Mouse (Mus musculus): ENCODE measurements around the gene Rab8b.
"Not testable (repeated sequence)": the region's sequence is repeated elsewhere in the genome, so short reads cannot be mapped to it uniquely, and the experiment has no call there.

Gene Rab8b

GRCm38 (mm10) chr9:66886818-66887217 is 32.7 kb downstream of the Rab8b start:
- no peak for DNase-seq

DNA sequence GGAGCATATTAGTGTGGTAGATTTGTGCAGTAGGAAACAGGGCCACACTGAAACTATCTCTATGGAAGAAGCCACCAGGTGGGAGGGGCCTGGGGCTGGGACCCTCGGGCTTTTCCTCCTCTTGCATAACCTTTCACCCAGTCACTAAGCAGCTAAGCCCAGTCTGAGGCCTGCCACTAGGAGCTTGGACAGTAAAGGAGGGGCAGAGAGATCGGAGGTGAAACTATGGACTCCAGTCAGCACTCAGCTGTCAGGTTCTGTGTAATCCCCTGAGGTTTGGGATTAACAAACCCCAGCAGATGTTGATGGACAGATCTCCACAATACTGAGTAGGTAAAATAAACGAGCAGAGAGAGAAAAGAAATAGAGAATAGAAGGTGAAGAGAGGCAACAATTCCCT is 33.1 kb downstream of the Rab8b start:
- no peak for DNase-seq

DNA sequence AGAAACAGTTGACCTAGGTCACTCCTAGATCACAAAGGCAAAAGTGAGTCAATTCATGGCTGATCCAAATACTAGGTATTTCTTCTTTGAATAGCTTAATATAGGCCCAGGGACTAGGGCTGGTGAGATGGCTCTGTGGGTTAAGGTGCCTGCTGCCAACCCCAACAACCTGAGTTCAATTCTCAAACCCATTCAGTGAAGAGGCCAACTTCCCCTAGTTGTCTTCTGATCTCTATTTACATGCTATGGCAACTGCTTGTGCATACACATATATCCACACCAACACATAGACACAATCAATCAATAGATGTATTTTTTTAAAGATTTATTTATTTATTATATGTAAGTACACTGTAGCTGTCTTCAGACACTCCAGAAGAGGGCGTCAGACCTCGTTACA is 34.9 kb downstream of the Rab8b start:
- DNase-seq: no peak

DNA sequence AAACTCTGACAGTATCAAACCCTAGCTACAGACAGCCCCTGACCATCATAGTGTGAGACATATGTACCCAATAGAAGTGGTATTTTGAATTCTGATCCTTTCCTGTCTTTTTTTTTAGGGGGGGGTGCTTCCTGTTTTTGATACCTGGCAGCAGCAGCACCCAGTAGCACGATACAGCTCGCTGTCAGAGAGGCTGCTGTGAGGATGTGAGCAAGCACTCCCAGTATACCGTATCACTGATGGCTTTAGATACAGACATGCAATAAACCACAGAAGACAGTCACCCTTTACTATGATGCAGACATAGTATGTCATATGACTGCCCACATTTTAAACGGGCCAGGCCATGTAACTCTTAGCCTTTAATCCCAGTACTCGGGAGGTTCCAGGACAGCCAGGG is 36.0 kb downstream of the Rab8b start:
- DNase-seq: no peak

DNA sequence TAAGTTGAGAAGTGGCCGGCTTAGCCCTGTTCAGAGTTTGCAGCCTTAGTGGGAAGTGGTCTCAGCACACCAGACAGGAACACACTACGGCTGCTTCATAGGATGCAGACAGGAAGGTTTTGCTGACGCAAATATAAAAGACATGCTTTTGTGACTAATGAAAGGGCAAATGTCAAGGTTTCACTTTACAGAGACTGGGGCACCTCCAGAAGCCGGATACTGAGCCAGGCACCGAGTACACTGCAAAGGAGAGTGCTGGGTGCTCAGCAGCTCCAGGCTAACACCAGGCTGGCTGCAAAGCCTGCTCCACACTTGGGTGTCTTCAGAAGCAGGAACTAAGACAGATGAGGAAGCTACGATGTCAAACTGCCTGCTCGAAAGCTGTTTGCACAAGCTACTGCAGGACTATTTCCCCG is 37.1 kb downstream of the Rab8b start:
- DNase-seq: no peak

- no peak for DNase-seq
Measured at GRCm38 (mm10) chr9:66881858-66882257, 37.6 kb downstream of the Rab8b start.

DNA sequence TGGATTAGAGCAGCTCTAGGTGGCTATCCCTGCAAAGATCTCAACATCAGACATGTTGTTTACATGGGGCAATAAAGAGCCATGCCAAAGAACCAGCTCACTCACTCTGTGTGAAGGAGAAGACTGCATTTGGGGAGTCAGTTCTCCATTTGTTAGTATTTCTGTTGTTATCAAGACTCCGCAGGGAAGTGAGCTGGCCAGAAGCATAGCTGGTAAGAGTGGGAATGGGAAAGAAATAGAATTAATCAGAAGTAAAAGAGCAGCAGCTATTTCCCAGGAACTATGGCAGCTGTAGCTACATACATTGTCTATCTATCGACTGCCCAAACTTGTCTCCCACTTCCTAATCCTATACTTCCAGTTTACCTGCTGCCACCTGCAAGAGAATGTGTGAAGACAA is 38.7 kb downstream of the Rab8b start:
- no peak for DNase-seq

GRCm38 (mm10) chr9:66879486-66879885 is 40.0 kb downstream of the Rab8b start:
- no peak for DNase-seq

GRCm38 (mm10) chr9:66878899-66879298 is 40.6 kb downstream of the Rab8b start:
- DNase-seq: no peak

DNA sequence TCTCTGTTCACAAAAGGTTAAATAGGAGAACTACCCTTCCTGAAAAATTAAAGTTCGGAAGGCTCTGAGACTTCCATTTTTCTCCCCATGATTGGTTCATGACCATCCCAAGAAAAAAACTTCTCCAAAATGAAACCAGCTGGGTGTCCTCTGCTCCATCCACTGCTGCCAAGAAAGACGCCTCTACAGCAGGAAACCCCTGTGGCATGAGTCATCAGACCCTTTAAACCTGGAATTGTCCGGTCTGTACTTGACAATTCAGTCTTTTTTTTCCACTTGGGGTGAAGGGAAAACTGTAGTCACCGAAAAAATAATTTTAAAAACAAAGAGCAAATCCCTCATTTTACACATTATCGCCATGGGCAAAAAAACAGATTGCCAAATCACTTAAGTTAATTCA is 42.9 kb downstream of the Rab8b start:
- no peak for DNase-seq

GRCm38 (mm10) chr9:66874297-66874696 is 45.2 kb downstream of the Rab8b start:
- DNase-seq: no peak

DNA sequence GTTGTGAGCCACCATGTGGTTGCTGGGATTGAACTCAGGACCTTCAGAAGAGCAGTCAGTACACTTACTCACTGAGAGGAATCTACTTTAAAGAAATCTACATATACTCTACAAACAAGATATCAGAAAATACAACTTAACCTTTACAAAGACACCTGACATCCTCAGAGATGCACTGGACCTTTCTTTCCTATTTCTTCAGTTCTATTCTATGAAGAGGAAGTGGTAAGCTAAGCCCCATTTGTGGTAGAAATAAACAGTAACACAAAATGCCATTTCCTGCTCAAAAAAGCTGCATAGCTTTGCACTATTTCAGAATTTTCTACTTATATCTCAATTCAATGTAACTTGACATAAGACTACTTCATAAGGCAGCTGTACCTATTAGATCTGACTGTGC is 46.0 kb downstream of the Rab8b start:
- DNase-seq: no peak

DNA sequence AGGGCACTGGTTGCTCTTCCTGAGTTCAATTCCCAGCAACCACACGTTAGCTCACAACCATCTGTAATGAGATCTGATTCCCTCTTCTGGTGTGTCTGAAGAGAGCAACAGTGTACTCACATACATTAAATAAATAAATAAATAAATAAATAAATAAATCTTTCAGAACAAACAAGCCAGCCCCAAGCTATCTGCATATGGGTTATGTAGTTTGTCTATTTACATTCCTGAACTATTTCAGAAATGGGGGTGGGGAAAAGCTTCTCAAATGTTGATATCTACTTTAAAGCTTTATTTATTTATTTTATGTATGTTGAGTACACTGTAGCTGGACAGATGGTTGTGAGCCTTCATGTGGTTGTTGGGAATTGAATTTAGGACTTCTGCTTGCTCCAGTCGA is 46.5 kb downstream of the Rab8b start:
- not testable (repeated sequence) for DNase-seq

- DNase-seq: peak in 1 of 2 experiments; percentile 6
Measured at GRCm38 (mm10) chr9:66872015-66872727, 47.3 kb downstream of the Rab8b start.

- no peak for DNase-seq
Measured at GRCm38 (mm10) chr9:66864708-66865107, 54.8 kb downstream of the Rab8b start.

DNA sequence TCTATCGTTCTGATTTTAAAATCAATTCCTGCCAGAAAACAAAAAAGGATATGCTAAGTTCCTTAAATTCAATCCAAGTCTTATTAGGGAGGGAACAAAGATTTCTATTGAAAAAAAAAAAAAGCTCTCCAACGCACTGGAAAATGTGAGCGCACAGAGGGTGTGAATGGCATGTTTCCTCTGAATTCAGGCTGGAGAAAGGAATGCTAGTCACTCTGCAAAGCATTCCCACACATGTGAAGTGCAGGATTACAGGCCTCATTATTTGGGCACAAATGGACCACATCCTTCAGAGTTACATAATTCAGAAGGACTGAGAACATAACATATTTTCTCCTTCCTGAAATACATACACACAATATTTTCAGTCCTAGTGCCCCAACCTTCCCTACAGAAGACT is 56.0 kb downstream of the Rab8b start:
- no peak for DNase-seq

- DNase-seq: no peak
Measured at GRCm38 (mm10) chr9:66862202-66862601, 57.3 kb downstream of the Rab8b start.

- DNase-seq: no peak
Measured at GRCm38 (mm10) chr9:66861104-66861767, 58.3 kb downstream of the Rab8b start.

DNA sequence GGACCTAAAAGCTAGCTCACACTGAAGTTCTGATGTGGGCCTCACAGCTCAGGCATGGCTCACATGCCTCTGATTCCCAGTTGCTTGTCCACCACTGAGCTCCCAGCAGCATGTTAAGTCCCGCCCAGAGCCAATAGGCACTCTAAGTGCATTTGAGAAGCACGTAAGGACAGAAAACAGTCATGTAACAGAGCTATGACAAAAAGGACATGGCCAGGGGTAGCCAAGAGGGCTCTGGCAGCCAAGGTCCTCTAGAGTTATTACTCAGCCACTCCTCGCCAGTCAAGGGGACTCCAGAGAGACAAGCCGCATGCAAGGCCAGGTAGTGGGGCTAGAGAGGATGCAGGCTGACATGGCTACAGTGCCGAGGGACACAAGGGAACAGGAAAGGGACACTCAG is 60.0 kb downstream of the Rab8b start:
- no peak for DNase-seq

GRCm38 (mm10) chr9:66855865-66856264 is 63.6 kb downstream of the Rab8b start:
- DNase-seq: no peak

- no peak for DNase-seq
Measured at GRCm38 (mm10) chr9:66852592-66852991, 66.9 kb downstream of the Rab8b start.

- no peak for DNase-seq
Measured at GRCm38 (mm10) chr9:66850966-66851365, 68.5 kb downstream of the Rab8b start.

GRCm38 (mm10) chr9:66846822-66847221 is 72.7 kb downstream of the Rab8b start:
- no peak for DNase-seq

GRCm38 (mm10) chr9:66835097-66835480 is 84.4 kb downstream of the Rab8b start:
- DNase-seq: no peak

All from cerebellum, postnatal 36 days (tissue).